Mouse (Mus musculus) C2C12 (cell line): ENCODE results near the gene Aip.

Experiments
- CEBPB ChIP-seq: IDR thresholded peaks from one replicate; pipeline ENCODE4 v1.6.1; 2011; ENCODE audit warnings: low read depth, mild to moderate bottlenecking, control low read depth, moderate library complexity
- CTCF ChIP-seq: IDR thresholded peaks from one replicate; pipeline ENCODE4 v1.5.1; 2011; ENCODE audit not compliant: control insufficient read depth, insufficient read depth, insufficient read length
- FOSL1 ChIP-seq: IDR thresholded peaks from one replicate; pipeline ENCODE4 v1.8.0; 2011; ENCODE audit warnings: mild to moderate bottlenecking, low read length; ENCODE audit not compliant: poor library complexity, insufficient read depth, severe bottlenecking
- MAX ChIP-seq: IDR thresholded peaks from one replicate; pipeline ENCODE4 v1.6.1; 2011; ENCODE audit warnings: mild to moderate bottlenecking, control low read depth
- MYOD1 ChIP-seq: IDR thresholded peaks from one replicate; pipeline ENCODE4 v1.6.1; 2011; ENCODE audit warnings: low read depth; ENCODE audit not compliant: control insufficient read depth, insufficient read length
- MYOG ChIP-seq: IDR thresholded peaks from one replicate; pipeline ENCODE4 v1.6.1; 2011; ENCODE audit not compliant: control insufficient read depth, insufficient read length; ENCODE audit errors: extremely low read depth
- USF1 ChIP-seq: IDR thresholded peaks from one replicate; pipeline ENCODE4 v1.6.1; 2011; ENCODE audit warnings: low read depth, mild to moderate bottlenecking, control low read depth, moderate library complexity

- TF ChIP-seq CTCF = no peak
- TF ChIP-seq MYOD1 = no peak
- TF ChIP-seq CEBPB = no peak
- TF ChIP-seq MAX = no peak
- TF ChIP-seq MYOG = no peak
- TF ChIP-seq USF1 = no peak
- no peak for TF ChIP-seq FOSL1
These were observed 29.9 kb downstream of the Aip start for GRCm38 (mm10) chr19:4095802-4096201.
